Mouse (Mus musculus) kidney, postnatal 0 days (tissue): ENCODE measurements around the gene Prkd3. TPM values are rescaled to one million over a fixed set of nuclear protein-coding genes. Genes with fewer than 3 reads are reported as not detected.

ENCODE experiments used
- ATAC-seq: fragments of 200-750 bp; cut with Nextera tagmentation; replicated peaks from 2 replicates; pipeline ENCODE4 v1.8.0; 2017; ENCODE audit warnings: low read depth, moderate number of reproducible peaks, moderate TSS enrichment, moderate library complexity; ENCODE audit not compliant: low FRiP score
- DNase-seq: peaks from one replicate; pipeline ENCODE4 v3.0.0-alpha.2; 2016; ENCODE audit warnings: low spot score
- H3K27ac ChIP-seq: fragments of 300-500 bp; sonication (generic); 2 replicates; pipeline ENCODE4 v1.5.1; 2014; ENCODE audit warnings: mild to moderate bottlenecking
- H3K27me3 ChIP-seq: fragments of 300-500 bp; sonication (generic); 2 replicates; pipeline ENCODE4 v1.6.1; 2014; ENCODE audit warnings: low read length, mixed read lengths; ENCODE audit not compliant: insufficient read depth
- H3K36me3 ChIP-seq: fragments of 300-500 bp; sonication (generic); 2 replicates; pipeline ENCODE4 v1.6.1; 2014; ENCODE audit warnings: low read length, mixed read lengths; ENCODE audit not compliant: insufficient read depth
- H3K4me1 ChIP-seq: fragments of 300-500 bp; sonication (generic); replicated peaks from 2 replicates; pipeline ENCODE4 v1.6.1; 2014; ENCODE audit warnings: antibody characterized with exemption, low read length, mixed read lengths; ENCODE audit not compliant: insufficient read depth
- H3K4me2 ChIP-seq: fragments of 300-500 bp; sonication (generic); 2 replicates; pipeline ENCODE4 v1.6.1; 2014; ENCODE audit warnings: mild to moderate bottlenecking, low read length, moderate library complexity, mixed read lengths
- H3K4me3 ChIP-seq: fragments of 300-500 bp; sonication (generic); replicated peaks from 2 replicates; pipeline ENCODE4 v1.5.1; 2014; ENCODE audit warnings: low read depth, low read length
- H3K9ac ChIP-seq: fragments of 300-500 bp; sonication (generic); 2 replicates; pipeline ENCODE4 v1.6.1; 2014; ENCODE audit warnings: low read depth, low read length
- H3K9me3 ChIP-seq: fragments of 300-500 bp; sonication (generic); replicated peaks from 2 replicates; pipeline ENCODE4 v1.6.1; 2016; ENCODE audit warnings: low read length, inconsistent platforms, mixed read lengths
- CTCF ChIP-seq: IDR thresholded peaks from 2 replicates; pipeline ENCODE4 v1.5.1; 2016; ENCODE audit warnings: antibody characterized with exemption, low read depth, mild to moderate bottlenecking, moderate library complexity
- WGBS: fragments of 180-500 bp; shearing (Covaris S2); extraction: QIAGEN DNeasy Blood & Tissue Kit; methylation state at CpG from one replicate; pipeline ENCODE4 v1.1.7; 2014; 5-methylcytosine and 5-hydroxymethylcytosine counted together
- polyA plus RNA-seq: library from polyadenylated mRNA; unstranded; fragments of >200 nt; fragmentation: Nextera tagmentation; extraction: Ambion mirVana; gene quantifications from 2 replicates; pipeline ENCODE4 v1.2.1, GENCODE M21; 2015

The Prkd3 gene
- polyA plus RNA-seq, 1 experiment from 2014 or later = 27.5 TPM

DNA sequence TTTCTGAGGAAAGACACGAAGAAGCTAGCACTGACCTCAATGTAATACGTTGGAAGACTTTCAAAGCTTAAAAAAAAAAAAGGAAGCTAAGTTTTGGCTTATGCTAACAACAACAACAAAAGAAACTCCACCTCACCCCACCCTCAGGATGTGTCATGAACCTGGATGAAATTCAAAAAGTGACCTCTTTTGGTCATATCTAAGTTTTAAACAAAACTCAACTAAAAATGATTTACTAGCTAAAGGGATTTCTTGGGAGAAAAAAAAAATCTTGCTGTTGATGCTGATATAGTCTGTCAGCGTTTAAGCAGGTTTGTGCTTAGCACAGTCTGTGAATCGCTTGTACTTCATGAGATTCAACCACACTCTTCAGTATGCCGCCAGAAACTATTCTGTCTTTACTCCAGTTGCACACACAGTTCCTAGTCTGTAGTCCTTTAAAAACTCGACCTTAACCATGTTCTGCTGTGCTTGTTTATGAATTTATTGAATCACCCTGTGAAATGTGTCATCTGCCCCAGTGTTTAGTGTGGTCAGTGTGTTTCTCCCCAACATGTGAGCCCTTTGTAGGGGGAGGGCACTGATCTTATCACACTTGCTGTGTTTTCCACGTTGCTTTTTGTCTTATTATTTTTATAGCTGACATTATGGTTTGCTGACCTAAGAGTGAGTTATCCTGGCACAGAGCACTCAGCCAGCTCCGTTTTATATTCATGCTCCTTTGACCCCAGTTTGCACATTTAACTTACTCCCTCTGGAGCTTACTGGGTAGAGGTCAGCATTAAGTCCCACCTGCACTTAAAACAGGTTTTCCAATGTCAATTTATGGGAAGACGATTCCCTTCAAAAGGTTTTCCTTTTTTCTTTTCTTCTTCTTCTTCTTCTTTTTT is 25.4 kb downstream of the Prkd3 start:
- no peak for ATAC-seq
- H3K36me3 ChIP-seq = no peaks in the 10 kb centered on the region
- no peak for TF ChIP-seq CTCF
- H3K4me1 ChIP-seq = 0 out of 2 replicates have a peak, but pooled peaks cover 11% of the 10 kb centered on the region
- H3K4me3 ChIP-seq = no peak overlapping the region
- 43% methylated on average over 9 of the region's 9 CpGs for WGBS
- H3K27me3 ChIP-seq = no peaks in the 10 kb centered on the region
- no peak overlapping the region for H3K9ac ChIP-seq
- no peak overlapping the region for H3K4me2 ChIP-seq
- no peaks in the 10 kb centered on the region for H3K9me3 ChIP-seq
- DNase-seq = no peak
- peak overlapping the region; percentile 60; the same call in 1 of the 2 replicates for H3K27ac ChIP-seq

DNA sequence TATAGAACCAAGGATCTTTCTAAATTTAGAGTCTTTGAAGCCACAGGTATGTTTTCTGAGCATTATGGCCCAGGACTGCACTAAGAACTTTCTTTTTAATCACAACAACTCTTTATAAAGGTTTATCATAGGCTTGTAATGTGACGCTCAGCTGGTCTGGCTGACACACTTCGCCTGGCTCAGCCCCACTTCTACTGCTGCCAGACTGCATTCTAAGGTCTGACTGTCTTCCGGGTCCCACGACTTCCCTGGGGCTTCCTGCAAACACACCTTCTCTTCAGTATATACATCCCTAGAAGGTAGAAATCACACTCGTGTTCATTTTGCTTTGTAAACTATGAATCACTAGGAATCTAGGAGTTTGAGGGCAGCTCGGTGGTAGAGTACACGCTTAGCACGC is 26.2 kb downstream of the Prkd3 start:
- Histone ChIP-seq H3K27me3 (no peaks in the 10 kb centered on the region), H3K4me2 (no peak overlapping the region), H3K36me3 (no peaks in the 10 kb centered on the region), H3K9ac (no peak overlapping the region), H3K9me3 (no peaks in the 10 kb centered on the region), H3K4me3 (no peak overlapping the region), H3K4me1 (0 out of 2 replicates have a peak, but pooled peaks cover 11% of the 10 kb centered on the region), H3K27ac (no peak overlapping the region)
- no peak for ATAC-seq
- no peak for DNase-seq
- no peak for TF ChIP-seq CTCF
- WGBS = 82% methylated on average over 8 of the region's 8 CpGs

DNA sequence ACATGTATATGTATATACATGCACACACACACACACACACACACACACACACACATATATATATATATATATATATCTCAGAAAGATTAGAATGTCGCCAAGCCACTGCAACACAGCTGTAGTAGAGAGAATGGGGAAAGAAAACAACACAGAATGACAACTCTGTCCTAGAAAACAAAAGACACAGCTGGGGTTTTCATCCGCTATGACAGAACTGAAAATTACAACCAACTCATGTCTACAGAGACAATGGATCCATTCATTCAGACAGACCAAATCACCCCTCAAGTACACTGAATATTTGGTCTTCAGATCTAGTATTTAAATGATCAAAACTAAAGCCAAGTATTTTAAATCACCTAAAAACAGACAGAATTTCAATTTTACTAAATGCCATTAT is 26.9 kb downstream of the Prkd3 start:
- H3K4me1 ChIP-seq = 0 out of 2 replicates have a peak, but pooled peaks cover 11% of the 10 kb centered on the region
- no peaks in the 10 kb centered on the region for H3K36me3 ChIP-seq
- WGBS = 78% methylated on average over 2 of the region's 2 CpGs
- no peak overlapping the region for H3K4me2 ChIP-seq
- no peak overlapping the region for H3K9ac ChIP-seq
- no peak overlapping the region for H3K27ac ChIP-seq
- ATAC-seq (no peak), DNase-seq (no peak)
- no peak overlapping the region for H3K4me3 ChIP-seq
- no peak for TF ChIP-seq CTCF
- H3K27me3 ChIP-seq = no peaks in the 10 kb centered on the region
- no peaks in the 10 kb centered on the region for H3K9me3 ChIP-seq

DNA sequence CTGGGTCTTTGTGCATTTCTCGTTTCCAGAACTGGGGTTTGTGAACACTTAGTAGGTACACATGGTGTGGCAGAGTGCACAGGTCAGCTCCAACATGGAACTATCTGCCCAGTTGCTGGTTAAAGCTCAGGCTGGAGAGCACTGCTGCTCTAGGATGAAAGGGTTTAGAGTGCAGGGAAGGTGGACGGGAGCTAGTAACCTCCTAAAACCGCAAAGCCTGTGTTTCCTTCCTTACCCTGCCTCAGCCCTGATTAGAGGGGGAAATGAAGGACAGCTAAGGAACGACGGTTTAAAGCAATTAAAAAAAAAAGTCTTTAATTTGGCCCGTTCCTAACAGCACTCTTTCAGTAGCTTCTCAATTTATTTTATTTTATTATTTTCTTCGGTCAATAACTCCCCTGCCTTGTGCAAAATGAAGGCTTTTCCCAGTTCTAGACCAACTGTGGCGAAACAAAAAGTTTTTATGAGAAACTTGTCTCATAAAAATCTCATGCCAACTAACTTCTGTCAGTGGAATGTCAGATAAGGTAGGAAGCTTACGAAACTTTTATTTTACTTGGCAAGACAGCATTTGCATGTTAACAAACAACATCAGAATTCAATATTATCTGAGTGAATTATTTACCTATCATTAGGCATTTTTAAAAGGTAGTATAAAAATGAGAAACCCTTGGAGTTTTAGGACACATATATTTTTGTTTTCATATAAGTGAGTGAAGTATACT is 28.2 kb downstream of the Prkd3 start:
- no peak for TF ChIP-seq CTCF
- Histone ChIP-seq H3K4me2 (no peak overlapping the region), H3K4me1 (0 out of 2 replicates have a peak, but pooled peaks cover 11% of the 10 kb centered on the region), H3K9me3 (no peaks in the 10 kb centered on the region), H3K27me3 (no peaks in the 10 kb centered on the region), H3K27ac (no peak overlapping the region), H3K9ac (no peak overlapping the region), H3K4me3 (no peak overlapping the region), H3K36me3 (no peaks in the 10 kb centered on the region)
- ATAC-seq (no peak), DNase-seq (no peak)
- WGBS = 57% methylated on average over 9 of the region's 9 CpGs

DNA sequence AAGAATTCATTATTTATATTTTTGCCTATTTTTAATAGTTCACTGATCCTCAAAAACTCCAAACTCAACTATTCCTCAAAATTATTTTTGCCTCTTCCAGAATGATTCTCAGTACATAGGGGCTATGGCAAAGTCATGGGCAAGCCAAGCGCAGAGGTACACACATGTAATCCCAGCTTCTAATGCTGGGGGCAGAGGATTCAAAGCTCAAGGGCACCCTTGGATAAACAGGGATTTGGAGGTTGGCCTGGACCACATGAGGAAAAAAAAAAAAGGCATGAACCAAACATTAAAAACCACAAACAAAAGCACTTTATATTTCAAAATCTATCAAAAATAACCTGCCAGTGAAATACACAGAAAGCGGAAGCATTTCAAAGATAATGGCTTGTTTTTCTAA is 29.1 kb downstream of the Prkd3 start:
- H3K27me3 ChIP-seq = no peaks in the 10 kb centered on the region
- no peak overlapping the region for H3K4me3 ChIP-seq
- no peak overlapping the region for H3K4me2 ChIP-seq
- TF ChIP-seq CTCF = no peak
- 94% methylated on average over 2 of the region's 2 CpGs for WGBS
- 0 out of 2 replicates have a peak, but pooled peaks cover 11% of the 10 kb centered on the region for H3K4me1 ChIP-seq
- ATAC-seq (no peak), DNase-seq (no peak)
- no peaks in the 10 kb centered on the region for H3K9me3 ChIP-seq
- H3K36me3 ChIP-seq = no peaks in the 10 kb centered on the region
- no peak overlapping the region for H3K9ac ChIP-seq
- no peak overlapping the region for H3K27ac ChIP-seq

DNA sequence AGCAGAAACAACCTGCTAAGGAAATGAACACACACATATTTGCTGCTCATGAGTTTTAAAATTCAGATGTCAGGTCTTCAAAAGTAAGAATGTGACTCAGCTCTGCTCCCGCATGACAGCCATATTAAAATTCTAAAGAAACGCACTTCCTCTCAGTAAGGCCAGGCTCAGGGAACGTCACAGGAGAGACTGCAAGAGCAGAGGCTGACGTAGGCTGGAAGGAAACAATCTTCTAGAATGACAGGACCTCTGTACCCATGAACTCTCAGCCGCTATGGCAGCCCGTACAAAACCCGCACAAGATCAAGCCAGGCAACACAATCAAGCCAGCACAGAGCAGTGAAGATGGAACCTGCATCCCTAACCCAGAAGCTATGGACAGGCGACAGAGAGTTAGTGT is 31.6 kb downstream of the Prkd3 start:
- H3K4me2 ChIP-seq = no peak overlapping the region
- no peaks in the 10 kb centered on the region for H3K9me3 ChIP-seq
- peaks cover 6% of the 10 kb centered on the region; the same call in 1 of the 2 replicates for H3K36me3 ChIP-seq
- no peaks in the 10 kb centered on the region for H3K4me1 ChIP-seq
- TF ChIP-seq CTCF = no peak
- DNase-seq (peak; percentile 65), ATAC-seq (peak; percentile 40; the same call in 1 of the 2 replicates)
- H3K9ac ChIP-seq = no peak overlapping the region
- H3K27me3 ChIP-seq = no peaks in the 10 kb centered on the region
- 59% methylated on average over 8 of the region's 8 CpGs for WGBS
- no peak overlapping the region for H3K4me3 ChIP-seq
- no peak overlapping the region for H3K27ac ChIP-seq
